Mouse (Mus musculus): ENCODE data around the gene Mslnl.

The Mslnl gene

GRCm38 (mm10) chr17:25744311-25744710, 8.5 kb downstream of the Mslnl start:
- no peak for DNase-seq (ENCODE audit: low spot score)

GRCm38 (mm10) chr17:25748238-25748637, 12.4 kb downstream of the Mslnl start:
- DNase-seq (ENCODE audit: low spot score) = no peak

- no peak for DNase-seq (ENCODE audit: low spot score)
Observed at GRCm38 (mm10) chr17:25749314-25749713, 13.5 kb downstream of the Mslnl start.

GRCm38 (mm10) chr17:25751446-25751845, 15.6 kb downstream of the Mslnl start:
- DNase-seq (ENCODE audit: low spot score) = no peak

- DNase-seq (ENCODE audit: low spot score) = no peak
Observed at GRCm38 (mm10) chr17:25754241-25754640, 18.4 kb downstream of the Mslnl start, which contains the start of gene Msln. Gene Msln (minus strand): TSS chr17:25754378.

- DNase-seq (ENCODE audit: low spot score) = no peak
Observed at GRCm38 (mm10) chr17:25755086-25755485, 19.2 kb downstream of the Mslnl start.

GRCm38 (mm10) chr17:25755627-25756377, 20.0 kb downstream of the Mslnl start:
- DNase-seq (ENCODE audit: low spot score) = no peak

GRCm38 (mm10) chr17:25756378-25757242, 20.8 kb downstream of the Mslnl start:
- no peak for DNase-seq (ENCODE audit: low spot score)

- DNase-seq (ENCODE audit: low spot score) = no peak
Observed at GRCm38 (mm10) chr17:25757691-25758090, 21.8 kb downstream of the Mslnl start.

GRCm38 (mm10) chr17:25760148-25760547, 24.3 kb downstream of the Mslnl start:
- no peak for DNase-seq (ENCODE audit: low spot score)

- no peak for DNase-seq (ENCODE audit: low spot score)
Observed at GRCm38 (mm10) chr17:25761561-25761970, 25.7 kb downstream of the Mslnl start.

- DNase-seq (ENCODE audit: low spot score) = no peak
Observed at GRCm38 (mm10) chr17:25762591-25762990, 26.7 kb downstream of the Mslnl start.

GRCm38 (mm10) chr17:25765886-25766285, 30.0 kb downstream of the Mslnl start:
- no peak for DNase-seq (ENCODE audit: low spot score)

- no peak for DNase-seq (ENCODE audit: low spot score)
Observed at GRCm38 (mm10) chr17:25769331-25769730, 33.5 kb downstream of the Mslnl start.

GRCm38 (mm10) chr17:25773549-25774120, 37.8 kb downstream of the Mslnl start, which contains the start of gene Narfl:
Gene Narfl (plus strand): TSS chr17:25773776.
- DNase-seq (ENCODE audit: low spot score) = peak; percentile 99

- DNase-seq (ENCODE audit: low spot score) = no peak
Observed at GRCm38 (mm10) chr17:25775318-25776062, 39.6 kb downstream of the Mslnl start.

GRCm38 (mm10) chr17:25777948-25778347, 42.1 kb downstream of the Mslnl start:
- DNase-seq (ENCODE audit: low spot score) = no peak

- DNase-seq (ENCODE audit: low spot score) = no peak
Observed at GRCm38 (mm10) chr17:25781339-25781738, 45.5 kb downstream of the Mslnl start.

GRCm38 (mm10) chr17:25783086-25783485, 47.2 kb downstream of the Mslnl start:
- no peak for DNase-seq (ENCODE audit: low spot score)

- no peak for DNase-seq (ENCODE audit: low spot score)
Observed at GRCm38 (mm10) chr17:25783861-25784574, 48.2 kb downstream of the Mslnl start.

GRCm38 (mm10) chr17:25785281-25785745, 49.5 kb downstream of the Mslnl start, which contains the start of gene Haghl:
Gene Haghl (minus strand): TSS chr17:25785673.
- peak; percentile 98 for DNase-seq (ENCODE audit: low spot score)
